Mouse (Mus musculus) midbrain, embryonic 12.5 days (tissue): ENCODE measurements at regions not wholly inside any gene's neighbourhood (a gene's known extent, or its start where the extent isn't known, plus 50 kb on each side); places are given as distances from the start of the nearest gene placed in this dataset.

Experiments used
- ATAC-seq: fragments of 200-750 bp; cut with Nextera tagmentation; 2 replicates; pipeline ENCODE4 v1.8.0; 2017; ENCODE audit warnings: low read depth, moderate TSS enrichment, moderate library complexity; ENCODE audit not compliant: low FRiP score
- H3K27ac ChIP-seq: fragments of 300-500 bp; sonication (generic); replicated peaks from 2 replicates; pipeline ENCODE4 v1.5.1; 2016; ENCODE audit warnings: mild to moderate bottlenecking
- H3K27me3 ChIP-seq: fragments of 300-500 bp; sonication (generic); 2 replicates; pipeline ENCODE4 v1.6.1; 2016; ENCODE audit warnings: mild to moderate bottlenecking
- H3K36me3 ChIP-seq: fragments of 300-500 bp; sonication (generic); 2 replicates; pipeline ENCODE4 v1.6.1; 2016
- H3K4me1 ChIP-seq: fragments of 300-500 bp; sonication (generic); 2 replicates; pipeline ENCODE4 v1.6.1; 2016
- H3K4me2 ChIP-seq: fragments of 300-500 bp; sonication (generic); replicated peaks from 2 replicates; pipeline ENCODE4 v1.6.1; 2016; ENCODE audit warnings: mild to moderate bottlenecking, moderate library complexity
- H3K4me3 ChIP-seq: fragments of 300-500 bp; sonication (generic); 2 replicates; pipeline ENCODE4 v1.5.1; 2016; ENCODE audit warnings: mild to moderate bottlenecking
- H3K9ac ChIP-seq: fragments of 300-500 bp; sonication (generic); replicated peaks from 2 replicates; pipeline ENCODE4 v1.6.1; 2016; ENCODE audit warnings: mild to moderate bottlenecking, moderate library complexity
- H3K9me3 ChIP-seq: fragments of 300-500 bp; sonication (generic); 2 replicates; pipeline ENCODE4 v1.6.1; 2016; ENCODE audit warnings: mild to moderate bottlenecking
- WGBS: fragments of 180-500 bp; shearing (Covaris S2); methylation state at CpG from one replicate; pipeline ENCODE4 v1.1.7; 2016; 5-methylcytosine and 5-hydroxymethylcytosine counted together

GRCm38 (mm10) chr15:67405523-67405922, 904.8 kb upstream of the Lrrc6 start:
- Histone ChIP-seq H3K9ac (no peak overlapping the region), H3K9me3 (no peaks in the 10 kb centered on the region), H3K4me2 (no peak overlapping the region), H3K4me3 (no peak overlapping the region), H3K27me3 (no peaks in the 10 kb centered on the region), H3K4me1 (0 out of 2 replicates have a peak, but pooled peaks cover 2% of the 10 kb centered on the region), H3K27ac (no peak overlapping the region), H3K36me3 (no peaks in the 10 kb centered on the region)
- WGBS = 79% methylated on average over 2 of the region's 2 CpGs
- ATAC-seq = no peak

- H3K27ac ChIP-seq = no peak overlapping the region
- no peak overlapping the region for H3K9ac ChIP-seq
- no peak overlapping the region for H3K4me3 ChIP-seq
- 0 out of 2 replicates have a peak, but pooled peaks cover 2% of the 10 kb centered on the region for H3K4me1 ChIP-seq
- no peak overlapping the region for H3K4me2 ChIP-seq
- no peak for ATAC-seq
- H3K27me3 ChIP-seq = no peaks in the 10 kb centered on the region
- 76% methylated on average over 2 of the region's 2 CpGs for WGBS
- H3K9me3 ChIP-seq = no peaks in the 10 kb centered on the region
- no peaks in the 10 kb centered on the region for H3K36me3 ChIP-seq
Observed at GRCm38 (mm10) chr15:67405011-67405410, 904.3 kb upstream of the Lrrc6 start.

- Histone ChIP-seq H3K4me1 (no peaks in the 10 kb centered on the region), H3K36me3 (no peaks in the 10 kb centered on the region), H3K4me2 (no peak overlapping the region), H3K9ac (no peak overlapping the region), H3K9me3 (no peaks in the 10 kb centered on the region), H3K4me3 (no peak overlapping the region), H3K27ac (no peak overlapping the region), H3K27me3 (no peaks in the 10 kb centered on the region)
- no peak for ATAC-seq
Observed at GRCm38 (mm10) chr15:67402310-67402709, 901.6 kb upstream of the Lrrc6 start.

GRCm38 (mm10) chr15:67397269-67397668, 896.6 kb upstream of the Lrrc6 start:
- no peak overlapping the region for H3K27ac ChIP-seq
- H3K27me3 ChIP-seq = no peaks in the 10 kb centered on the region
- no peaks in the 10 kb centered on the region for H3K36me3 ChIP-seq
- H3K9me3 ChIP-seq = no peaks in the 10 kb centered on the region
- ATAC-seq = no peak
- no peak overlapping the region for H3K4me2 ChIP-seq
- no peaks in the 10 kb centered on the region for H3K4me1 ChIP-seq
- H3K9ac ChIP-seq = no peak overlapping the region
- 89% methylated on average over 5 of the region's 5 CpGs for WGBS
- H3K4me3 ChIP-seq = no peak overlapping the region

GRCm38 (mm10) chr15:67395114-67395513, 894.4 kb upstream of the Lrrc6 start:
- no peak for ATAC-seq
- Histone ChIP-seq H3K4me2 (no peak overlapping the region), H3K27ac (no peak overlapping the region), H3K27me3 (no peaks in the 10 kb centered on the region), H3K36me3 (no peaks in the 10 kb centered on the region), H3K9ac (no peak overlapping the region), H3K4me1 (no peaks in the 10 kb centered on the region), H3K9me3 (no peaks in the 10 kb centered on the region), H3K4me3 (no peak overlapping the region)
- 93% methylated on average over 1 of the region's 1 CpGs for WGBS

- Histone ChIP-seq H3K9ac (no peak overlapping the region), H3K9me3 (no peaks in the 10 kb centered on the region), H3K4me2 (no peak overlapping the region), H3K27ac (no peak overlapping the region), H3K36me3 (no peaks in the 10 kb centered on the region), H3K27me3 (no peaks in the 10 kb centered on the region), H3K4me3 (no peak overlapping the region), H3K4me1 (no peaks in the 10 kb centered on the region)
- ATAC-seq = no peak
- 89% methylated on average over 5 of the region's 5 CpGs for WGBS
Observed at GRCm38 (mm10) chr15:67391918-67392317, 891.2 kb upstream of the Lrrc6 start.

GRCm38 (mm10) chr15:67388514-67388913, 887.8 kb upstream of the Lrrc6 start:
- WGBS = 79% methylated on average over 8 of the region's 8 CpGs
- no peak for ATAC-seq

GRCm38 (mm10) chr15:67386896-67387295, 886.2 kb upstream of the Lrrc6 start:
- no peak overlapping the region for H3K27ac ChIP-seq
- H3K36me3 ChIP-seq = no peaks in the 10 kb centered on the region
- no peak overlapping the region for H3K4me3 ChIP-seq
- no peak for ATAC-seq
- no peak overlapping the region for H3K4me2 ChIP-seq
- no peaks in the 10 kb centered on the region for H3K27me3 ChIP-seq
- no peak overlapping the region for H3K9ac ChIP-seq
- no peaks in the 10 kb centered on the region for H3K9me3 ChIP-seq
- H3K4me1 ChIP-seq = no peaks in the 10 kb centered on the region

More at GRCm38 (mm10) chr15:67388514-67388913, 887.8 kb upstream of the Lrrc6 start:
- Histone ChIP-seq H3K36me3 (no peaks in the 10 kb centered on the region), H3K9ac (no peak overlapping the region), H3K27me3 (no peaks in the 10 kb centered on the region), H3K4me3 (no peak overlapping the region), H3K4me2 (no peak overlapping the region), H3K4me1 (no peaks in the 10 kb centered on the region), H3K9me3 (no peaks in the 10 kb centered on the region), H3K27ac (no peak overlapping the region)

GRCm38 (mm10) chr15:67373599-67373998, 872.9 kb upstream of the Lrrc6 start:
- Histone ChIP-seq H3K36me3 (no peaks in the 10 kb centered on the region), H3K4me2 (no peak overlapping the region), H3K9ac (no peak overlapping the region), H3K4me3 (no peak overlapping the region), H3K9me3 (no peaks in the 10 kb centered on the region), H3K27ac (no peak overlapping the region), H3K27me3 (no peaks in the 10 kb centered on the region), H3K4me1 (no peaks in the 10 kb centered on the region)
- no peak for ATAC-seq
- WGBS = 93% methylated on average over 4 of the region's 4 CpGs

- ATAC-seq = no peak
- WGBS = 82% methylated on average over 8 of the region's 8 CpGs
- Histone ChIP-seq H3K4me1 (no peaks in the 10 kb centered on the region), H3K27me3 (no peaks in the 10 kb centered on the region), H3K4me2 (no peak overlapping the region), H3K9me3 (no peaks in the 10 kb centered on the region), H3K27ac (no peak overlapping the region), H3K4me3 (no peak overlapping the region), H3K9ac (no peak overlapping the region), H3K36me3 (no peaks in the 10 kb centered on the region)
Observed at GRCm38 (mm10) chr15:67373030-67373429, 872.3 kb upstream of the Lrrc6 start.

GRCm38 (mm10) chr15:67364099-67364756, 863.5 kb upstream of the Lrrc6 start:
- Histone ChIP-seq H3K4me1 (no peaks in the 10 kb centered on the region), H3K27me3 (no peaks in the 10 kb centered on the region), H3K9me3 (no peaks in the 10 kb centered on the region), H3K4me3 (no peak overlapping the region), H3K4me2 (no peak overlapping the region), H3K27ac (no peak overlapping the region), H3K9ac (no peak overlapping the region), H3K36me3 (no peaks in the 10 kb centered on the region)
- no peak for ATAC-seq
- 64% methylated on average over 4 of the region's 4 CpGs for WGBS

- Histone ChIP-seq H3K9ac (no peak overlapping the region), H3K4me3 (no peak overlapping the region), H3K4me2 (no peak overlapping the region), H3K27ac (no peak overlapping the region), H3K9me3 (no peaks in the 10 kb centered on the region), H3K27me3 (no peaks in the 10 kb centered on the region), H3K4me1 (no peaks in the 10 kb centered on the region), H3K36me3 (no peaks in the 10 kb centered on the region)
- no peak for ATAC-seq
- WGBS = 61% methylated on average over 1 of the region's 1 CpGs
Observed at GRCm38 (mm10) chr15:67361012-67361571, 860.4 kb upstream of the Lrrc6 start.

GRCm38 (mm10) chr15:67357867-67358266, 857.2 kb upstream of the Lrrc6 start:
- no peaks in the 10 kb centered on the region for H3K9me3 ChIP-seq
- H3K27ac ChIP-seq = no peak overlapping the region
- H3K4me3 ChIP-seq = no peak overlapping the region
- 92% methylated on average over 3 of the region's 3 CpGs for WGBS
- no peaks in the 10 kb centered on the region for H3K27me3 ChIP-seq
- ATAC-seq = no peak
- no peak overlapping the region for H3K9ac ChIP-seq
- no peaks in the 10 kb centered on the region for H3K4me1 ChIP-seq
- no peak overlapping the region for H3K4me2 ChIP-seq
- no peaks in the 10 kb centered on the region for H3K36me3 ChIP-seq
